Mouse (Mus musculus) granulocyte monocyte progenitor cell, adult 5-6 weeks (primary cell): Measurements from ENCODE around the gene Psmd7. TPM values are rescaled to one million over a fixed set of nuclear protein-coding genes. Genes with fewer than 3 reads are reported as not detected.
A peak's percentile ranks its signal among the peaks of the same experiment; 100 is the strongest.

ENCODE experiments used
- ATAC-seq: replicated peaks from 2 replicates; pipeline ENCODE4 v1.8.0; 2016; ENCODE audit warnings: mild to moderate bottlenecking, moderate TSS enrichment, inconsistent platforms; ENCODE audit not compliant: poor library complexity, severe bottlenecking
- total RNA-seq, 2 experiments: library from RNA; stranded (forward) in 1 of 2; stranded (reverse) in 1 of 2; fragments of 200-712, 200-1000 nt in 1 of 2; fragments of >200 nt in 1 of 2; fragmentation: Nextera tagmentation in 1 of 2; gene quantifications; 2 replicates each; pipeline ENCODE4 v1.2.3; 2014 to 2017

The Psmd7 gene
- total RNA-seq, 2 experiments from 2014 or later, result 117 to 188 TPM

- ATAC-seq, result no peak
These were observed 7.4 kb downstream of the Psmd7 start for GRCm38 (mm10) chr8:107580879-107581278.

GRCm38 (mm10) chr8:107578541-107578940 lies 9.7 kb downstream of the Psmd7 start:
- no peak for ATAC-seq

- ATAC-seq, result peak; percentile 74
These were observed 10.1 kb downstream of the Psmd7 start for GRCm38 (mm10) chr8:107578132-107578531.

GRCm38 (mm10) chr8:107577640-107578039 lies 10.6 kb downstream of the Psmd7 start:
- peak; percentile 31 for ATAC-seq

GRCm38 (mm10) chr8:107576702-107577101 lies 11.6 kb downstream of the Psmd7 start:
- peak; percentile 67 for ATAC-seq

GRCm38 (mm10) chr8:107574771-107575170 lies 13.5 kb downstream of the Psmd7 start:
- peak; percentile 50 for ATAC-seq

- peak; percentile 77 for ATAC-seq
These were observed 15.8 kb downstream of the Psmd7 start for GRCm38 (mm10) chr8:107572497-107572896.

- peak; percentile 24; the same call in 1 of the 2 replicates for ATAC-seq
These were observed 16.7 kb downstream of the Psmd7 start for GRCm38 (mm10) chr8:107571486-107572135.

GRCm38 (mm10) chr8:107571046-107571445 lies 17.2 kb downstream of the Psmd7 start:
- peak; percentile 33; the same call in 1 of the 2 replicates for ATAC-seq

- 0 out of 2 replicates have a peak, but pooled peaks have one; percentile 13 for ATAC-seq
These were observed 26.1 kb downstream of the Psmd7 start for GRCm38 (mm10) chr8:107562164-107562563.

- ATAC-seq, result peak; percentile 89
These were observed 27.3 kb downstream of the Psmd7 start for GRCm38 (mm10) chr8:107560820-107561536.

- no peak for ATAC-seq
These were observed 31.7 kb downstream of the Psmd7 start for GRCm38 (mm10) chr8:107556511-107556936.

- no peak for ATAC-seq
These were observed 33.0 kb downstream of the Psmd7 start for GRCm38 (mm10) chr8:107555231-107555630.

- ATAC-seq, result peak; percentile 97
These were observed 36.0 kb downstream of the Psmd7 start for GRCm38 (mm10) chr8:107552234-107552633.

GRCm38 (mm10) chr8:107546817-107547216 lies 41.4 kb downstream of the Psmd7 start:
- ATAC-seq, result no peak

GRCm38 (mm10) chr8:107546154-107546553 lies 42.1 kb downstream of the Psmd7 start:
- ATAC-seq, result no peak

- ATAC-seq, result no peak
These were observed 42.6 kb downstream of the Psmd7 start for GRCm38 (mm10) chr8:107545621-107546152.

GRCm38 (mm10) chr8:107544651-107545174 lies 43.6 kb downstream of the Psmd7 start:
- ATAC-seq, result no peak

- ATAC-seq, result no peak
These were observed 44.1 kb downstream of the Psmd7 start for GRCm38 (mm10) chr8:107544211-107544610.

GRCm38 (mm10) chr8:107543714-107544113 lies 44.5 kb downstream of the Psmd7 start:
- ATAC-seq, result no peak

- ATAC-seq, result no peak
These were observed 46.1 kb downstream of the Psmd7 start for GRCm38 (mm10) chr8:107542151-107542550.
